Mouse (Mus musculus): ENCODE measurements at regions not wholly inside any gene's neighbourhood (a gene's known extent, or its start where the extent isn't known, plus 50 kb on each side); places are given as distances from the start of the nearest gene placed in this dataset.

GRCm38 (mm10) chr2:95839530-95839929 is 478.4 kb upstream of the Lrrc4c start:
- no peak overlapping the region for H3K9ac ChIP-seq (ENCODE audit: control insufficient read depth, low read depth, low read length, poor library complexity, severe bottlenecking)
- H3K9me3 ChIP-seq (replicated peaks; ENCODE audit: insufficient read depth, low read length) = no peaks in the 10 kb centered on the region
- no peaks in the 10 kb centered on the region for H3K36me3 ChIP-seq (ENCODE audit: control insufficient read depth in 1 of 2, insufficient read depth in 2 of 2, low read length in 2 of 2)
- no peak overlapping the region for H3K4me3 ChIP-seq (ENCODE audit: control insufficient read depth in 1 of 2, insufficient read depth in 1 of 2, low read depth in 2 of 2, low read length in 2 of 2)
- no peak overlapping the region for H3K27ac ChIP-seq (ENCODE audit: control insufficient read depth, low read depth, low read length)
- no peak for DNase-seq (ENCODE audit: low read depth, low spot score)
- no peaks in the 10 kb centered on the region for H3K27me3 ChIP-seq (ENCODE audit: control insufficient read depth in 1 of 2, insufficient read depth in 2 of 2, low read length in 2 of 2)
- H3K79me2 ChIP-seq (ENCODE audit: control insufficient read depth, insufficient read depth, low read length, poor library complexity) = no peaks in the 10 kb centered on the region
- H3K4me1 ChIP-seq (ENCODE audit: control insufficient read depth in 1 of 2, insufficient read depth in 2 of 2, low read length in 2 of 2) = no peaks in the 10 kb centered on the region
- TF ChIP-seq ELF1 (IDR thresholded peaks at IDR 0.05; ENCODE audit: low read depth, low read length) = no peak
- no peak for TF ChIP-seq KAT2A (conservative IDR thresholded peaks at IDR 0.05; ENCODE audit: low read depth, low read length)
- no peak for TF ChIP-seq GABPA (IDR thresholded peaks at IDR 0.05; ENCODE audit: low read depth, low read length)
- no peak for TF ChIP-seq CTCF (IDR thresholded peaks at IDR 0.05 in 2 of 3, conservative IDR thresholded peaks at IDR 0.05 in 1 of 3; ENCODE audit: control insufficient read depth in 1 of 3, insufficient read depth in 1 of 3, low read depth in 2 of 3, low read length in 3 of 3, poor library complexity in 1 of 3, severe bottlenecking in 1 of 3)
- TF ChIP-seq MAZ (IDR thresholded peaks at IDR 0.05; ENCODE audit: low read depth, low read length) = no peak
- no peak for TF ChIP-seq MEF2A (IDR thresholded peaks at IDR 0.05; ENCODE audit: extremely low read depth, insufficient replicate concordance, low read depth, low read length, poor library complexity, severe bottlenecking)

Measured in MEL (cell line).